Mouse (Mus musculus): Measurements from ENCODE around the gene Frmd5.

Gene Frmd5

DNA sequence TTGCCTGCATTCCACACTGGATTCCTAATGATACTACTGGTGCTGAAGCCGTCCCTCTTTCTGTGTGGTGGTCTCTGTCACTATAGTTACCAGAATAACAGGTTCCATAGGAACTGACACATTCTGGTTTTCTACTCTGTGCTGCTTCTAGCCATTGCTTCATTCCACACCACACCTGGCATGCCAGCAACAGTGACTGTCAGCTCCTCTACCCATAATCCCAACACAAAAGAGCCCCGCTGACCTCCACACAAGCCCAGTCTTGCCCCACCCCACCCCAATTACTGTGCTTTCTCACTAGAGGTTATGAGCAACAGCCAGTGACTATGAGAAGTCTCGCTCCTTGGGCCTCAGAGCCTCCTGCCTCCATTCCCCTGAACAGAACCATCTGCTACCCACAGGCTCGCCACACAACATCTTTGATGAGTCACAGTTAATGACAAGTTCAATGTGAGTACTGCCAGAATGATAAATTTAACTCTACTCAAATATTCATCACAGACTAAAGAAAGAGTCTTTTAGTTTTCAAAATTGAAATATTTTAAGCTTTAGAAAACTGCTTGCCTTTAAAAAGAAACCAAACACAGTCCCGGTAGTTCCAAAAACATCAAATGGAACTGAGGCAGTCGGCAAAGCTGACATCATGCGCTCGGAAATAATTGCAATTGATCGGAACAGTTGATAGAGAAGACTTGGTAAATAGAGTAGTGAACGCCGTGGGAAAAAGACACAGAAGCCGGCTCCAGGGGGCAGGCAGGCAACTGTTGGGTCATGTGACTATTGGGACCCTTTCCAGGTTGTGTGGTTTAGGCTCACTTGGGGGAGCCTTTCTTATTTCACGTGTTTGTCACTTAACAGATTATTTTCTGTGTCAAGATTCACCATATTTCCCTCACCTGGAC, 185.4 kb downstream of the Frmd5 start:
- in situ Hi-C loops (cut with MboI, MseI), result no loop called here

DNA sequence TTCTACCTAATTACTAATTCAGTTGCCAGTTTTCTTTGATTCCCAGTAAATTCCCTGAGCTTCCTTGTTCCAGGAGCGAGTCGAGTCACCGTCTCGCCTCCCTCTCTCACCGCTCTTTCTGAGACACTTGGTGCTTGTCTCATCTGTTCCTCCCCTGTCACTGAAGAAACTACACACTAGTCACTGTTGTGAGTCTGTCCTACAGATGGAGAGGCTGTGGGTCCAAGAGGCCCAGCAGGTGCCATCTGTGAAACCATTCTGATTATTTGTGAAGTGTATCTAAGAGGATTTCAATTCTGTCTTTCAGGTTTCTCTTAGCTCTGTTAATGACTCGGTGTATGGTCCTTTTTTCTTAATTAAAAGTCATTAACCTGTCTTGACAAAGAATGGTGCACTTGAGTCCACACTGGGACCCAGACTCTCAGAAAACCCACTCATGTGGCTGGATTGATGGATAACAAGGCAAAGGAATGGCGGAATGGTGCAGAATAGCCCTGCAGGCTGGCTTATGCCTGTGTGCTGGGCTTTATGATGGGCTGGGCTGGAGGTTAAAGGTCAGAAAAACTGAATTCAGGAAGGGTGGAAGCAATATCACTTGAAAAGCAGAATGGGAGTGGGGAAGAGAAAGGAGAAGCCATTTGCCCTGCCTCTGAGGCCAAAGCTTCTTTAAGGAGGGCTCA, 186.2 kb downstream of the Frmd5 start:
- in situ Hi-C loops (cut with MboI, MseI), result no loop called here

GRCm38 (mm10) chr2:121615199-121615559, 191.7 kb downstream of the Frmd5 start:
- in situ Hi-C loops (cut with MboI, MseI), result no loop called here

DNA sequence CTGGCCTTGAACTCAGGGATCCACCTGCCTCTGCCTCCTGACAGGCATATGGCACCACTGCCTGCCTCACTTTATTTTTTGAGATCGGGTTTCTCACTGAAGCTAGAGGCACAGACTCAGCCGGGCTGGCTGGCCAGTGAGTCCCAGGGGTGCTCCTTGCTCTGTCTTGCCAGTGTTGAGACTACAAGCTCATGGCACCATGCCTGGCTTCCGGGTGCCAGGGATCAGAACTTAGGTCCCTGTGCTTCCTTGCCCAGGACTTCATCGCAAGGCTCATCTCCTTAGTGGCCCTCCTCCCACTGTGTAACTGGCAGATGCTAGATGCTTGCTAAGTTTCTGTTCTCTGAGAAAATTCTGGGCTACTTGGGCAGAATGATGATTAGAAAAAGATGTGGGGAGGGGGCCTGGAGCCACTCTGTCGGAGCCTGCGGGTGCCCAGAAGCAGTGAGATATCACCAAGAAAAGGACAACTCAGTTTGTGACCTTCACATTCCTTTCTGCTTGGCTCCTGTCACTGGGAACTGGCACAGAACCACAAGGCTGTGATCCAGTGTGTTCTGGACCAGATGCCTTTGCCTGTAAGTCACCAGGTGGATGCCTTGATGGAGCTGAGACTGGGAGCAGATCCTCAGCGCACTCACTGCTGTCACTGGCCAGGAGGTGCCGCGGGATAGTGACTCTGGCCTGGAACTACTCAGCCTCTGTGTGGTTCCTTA, 192.2 kb downstream of the Frmd5 start:
- in situ Hi-C loops (cut with MboI, MseI), result no loop called here

- in situ Hi-C loops (cut with MboI, MseI), result no loop called here
Observed at GRCm38 (mm10) chr2:121612112-121612511, 194.8 kb downstream of the Frmd5 start.

DNA sequence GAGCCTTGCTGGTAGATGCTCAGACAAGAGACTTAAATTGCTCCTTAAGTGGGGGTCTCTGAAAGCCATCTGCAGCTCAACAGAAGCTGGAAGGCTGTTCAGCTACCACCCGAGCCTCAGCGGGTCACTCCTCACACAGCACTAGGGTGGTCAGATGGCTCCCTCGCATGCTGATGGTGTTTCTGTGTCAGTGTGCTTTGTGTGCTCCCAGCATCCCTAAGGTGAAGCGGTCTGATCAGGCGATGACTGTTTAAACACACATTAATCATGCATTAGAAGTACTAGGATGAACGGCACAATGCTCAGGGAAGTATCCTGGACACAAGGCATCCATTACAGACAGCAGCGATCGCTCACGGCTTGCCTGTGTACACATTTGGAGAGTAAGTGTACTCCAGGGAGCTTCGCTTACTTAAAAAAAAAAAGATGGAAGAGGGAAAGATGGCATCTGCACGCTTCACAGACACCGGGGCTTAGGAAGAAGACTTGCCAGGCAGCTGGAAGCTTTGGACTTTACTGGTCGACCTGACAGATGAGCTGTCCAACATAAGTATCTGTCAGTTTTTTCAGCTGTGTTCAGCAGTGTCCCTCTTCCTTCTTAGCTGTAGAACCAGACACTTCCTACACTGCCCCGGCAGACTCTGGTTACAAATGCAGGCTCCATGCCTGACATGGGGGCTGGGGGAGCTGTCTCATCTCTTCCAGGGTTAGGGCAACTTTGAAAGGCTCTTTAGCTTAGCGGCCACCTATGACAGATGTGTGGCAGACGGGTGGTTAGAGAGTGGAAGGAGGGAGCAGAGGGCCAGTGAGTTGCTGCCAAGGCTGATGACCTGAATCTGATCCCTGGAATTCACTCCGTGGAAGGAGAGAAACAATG, 196.6 kb downstream of the Frmd5 start:
- in situ Hi-C loops (cut with MboI, MseI), result no loop called here

GRCm38 (mm10) chr2:121609141-121609724, 197.7 kb downstream of the Frmd5 start:
- in situ Hi-C loops (cut with MboI, MseI), result no loop called here

DNA sequence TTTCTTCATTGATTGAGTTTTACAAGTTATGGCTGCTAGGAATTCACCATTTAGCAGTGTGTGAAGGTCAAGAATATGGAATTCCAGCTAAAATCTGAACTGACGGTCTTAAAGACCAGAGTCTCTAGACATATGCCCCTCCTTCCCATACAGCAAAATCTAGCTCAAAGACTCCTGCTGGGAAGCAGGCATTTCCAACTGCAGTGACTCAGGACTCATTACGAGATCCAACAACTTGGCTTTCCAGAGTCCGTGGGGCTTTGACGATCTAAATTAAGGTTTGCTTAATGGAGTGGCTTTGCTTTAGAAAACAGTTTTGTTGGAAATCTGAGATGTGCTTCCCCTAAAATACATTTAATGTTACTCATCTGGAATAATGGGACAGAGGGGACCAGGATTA, 204.5 kb downstream of the Frmd5 start:
- in situ Hi-C loops (cut with MboI, MseI), result no loop called here

GRCm38 (mm10) chr2:121601543-121601942, 205.3 kb downstream of the Frmd5 start:
- in situ Hi-C loops (cut with MboI, MseI), result no loop called here

DNA sequence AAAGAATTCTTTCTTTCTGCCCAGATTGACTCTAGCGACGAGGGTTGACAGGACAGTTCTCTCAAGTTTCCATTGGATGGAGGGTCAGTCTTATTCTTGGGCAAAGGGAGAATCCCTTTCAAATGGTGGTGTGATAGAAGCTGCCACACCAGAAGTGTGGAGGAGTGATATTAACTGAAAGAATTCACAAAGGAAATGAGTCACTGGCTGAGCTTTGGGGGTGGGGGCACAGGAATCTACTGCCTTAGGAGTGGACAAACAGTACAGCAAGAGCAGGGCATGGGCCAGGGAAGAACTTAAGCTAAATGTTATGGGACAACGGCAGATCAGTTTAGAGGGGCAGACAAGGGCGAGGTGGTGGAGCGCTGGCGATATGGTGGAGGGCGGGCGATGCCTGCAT, 206.2 kb downstream of the Frmd5 start:
- in situ Hi-C loops (cut with MboI, MseI), result no loop called here

DNA sequence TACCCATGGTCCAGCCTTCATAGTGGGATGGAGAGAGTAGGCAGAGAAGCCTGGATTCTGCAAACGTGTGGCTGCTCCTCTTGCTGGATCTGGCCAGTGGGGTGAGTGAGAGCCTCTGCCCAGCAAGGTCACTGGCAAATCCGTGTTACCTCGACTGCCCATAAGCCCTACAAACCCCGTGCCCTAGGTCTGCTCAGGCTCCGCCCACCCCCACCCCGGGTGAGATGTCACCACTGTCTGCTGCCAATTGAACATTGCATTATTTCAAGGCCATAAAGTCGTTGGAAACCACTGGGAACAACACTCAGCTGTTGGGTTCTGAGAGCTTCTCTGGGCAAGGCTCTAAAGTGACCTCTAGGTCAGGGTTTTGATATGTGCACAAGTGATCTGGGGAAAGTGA, 208.6 kb downstream of the Frmd5 start:
- in situ Hi-C loops (cut with MboI, MseI), result no loop called here

GRCm38 (mm10) chr2:121596621-121597020, 210.3 kb downstream of the Frmd5 start:
- in situ Hi-C loops (cut with MboI, MseI), result no loop called here

DNA sequence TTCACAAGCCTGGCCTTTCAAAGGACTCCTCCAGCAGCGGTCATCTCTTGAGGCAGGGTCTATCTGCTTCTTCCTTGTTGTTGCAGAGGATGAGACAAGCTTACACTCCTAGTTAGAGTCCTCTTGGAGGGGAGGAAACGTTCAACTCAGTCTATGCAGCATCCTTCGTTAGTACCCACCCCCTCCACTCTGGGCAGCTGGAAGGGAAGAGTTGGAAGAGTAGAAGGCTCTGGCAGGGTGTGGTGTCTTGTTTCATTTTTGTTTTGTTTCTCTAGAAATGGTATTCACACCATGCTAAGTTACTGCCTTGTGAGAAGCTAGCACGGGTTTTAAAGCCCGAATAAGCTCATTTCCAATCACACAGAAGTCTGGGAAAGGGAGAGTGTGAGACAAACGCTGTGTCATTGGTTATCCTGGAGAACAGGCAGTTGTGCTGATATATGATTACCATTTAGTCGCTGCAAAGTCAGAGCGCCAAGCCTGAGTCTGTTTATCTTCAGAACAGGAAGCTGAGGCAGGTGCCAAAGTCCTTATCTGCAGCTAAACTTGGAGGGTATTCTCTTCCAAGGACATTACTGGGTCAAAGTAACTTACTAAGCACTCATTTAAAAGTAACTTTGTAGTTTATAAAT, 212.1 kb downstream of the Frmd5 start:
- in situ Hi-C loops (cut with MboI, MseI), result no loop called here

DNA sequence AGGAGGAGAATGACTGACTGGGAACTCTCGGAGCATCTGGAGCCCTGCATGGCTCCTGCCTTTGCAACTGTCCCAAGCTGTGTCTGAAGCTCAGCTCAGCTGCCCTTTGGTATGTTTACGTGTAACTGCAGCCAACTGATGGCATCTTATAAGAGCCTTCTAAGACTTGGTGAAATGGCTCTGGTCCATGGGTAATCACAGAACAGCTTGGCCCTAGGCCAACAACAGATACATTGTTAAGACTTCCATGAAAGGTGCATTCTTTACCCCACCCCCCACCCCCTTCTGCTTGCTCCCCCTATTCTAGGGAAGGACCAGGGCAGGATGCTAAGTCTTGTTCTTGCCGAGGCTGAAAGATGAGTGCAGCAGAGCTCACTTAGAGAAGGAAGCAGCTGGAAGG, 212.8 kb downstream of the Frmd5 start:
- in situ Hi-C loops (cut with MboI, MseI), result no loop called here

- in situ Hi-C loops (cut with MboI, MseI), result no loop called here
Observed at GRCm38 (mm10) chr2:121588309-121588694, 218.6 kb downstream of the Frmd5 start.

- in situ Hi-C loops (cut with MboI, MseI), result no loop called here
Observed at GRCm38 (mm10) chr2:121587523-121588308, 219.2 kb downstream of the Frmd5 start.

DNA sequence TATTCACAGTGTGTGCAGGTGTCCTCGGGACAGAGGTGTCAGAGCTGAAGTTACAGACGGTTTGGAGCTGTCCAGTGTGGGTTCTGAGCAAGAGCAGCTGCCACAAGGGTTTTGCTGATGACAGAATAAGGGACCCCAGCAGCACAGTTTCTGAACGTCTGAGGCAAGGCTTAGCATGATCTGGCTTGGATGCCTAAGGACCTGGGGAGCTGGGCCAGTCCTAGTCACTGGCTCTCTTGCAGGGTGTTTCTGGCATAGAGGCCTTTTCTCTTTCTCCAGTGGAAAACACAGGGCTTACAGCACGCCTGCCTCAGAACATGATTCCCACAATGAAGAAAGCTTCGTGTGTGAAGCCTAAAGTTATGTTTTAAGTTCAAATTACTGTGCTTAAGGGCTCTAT, 222.2 kb downstream of the Frmd5 start:
- in situ Hi-C loops (cut with MboI, MseI), result no loop called here

DNA sequence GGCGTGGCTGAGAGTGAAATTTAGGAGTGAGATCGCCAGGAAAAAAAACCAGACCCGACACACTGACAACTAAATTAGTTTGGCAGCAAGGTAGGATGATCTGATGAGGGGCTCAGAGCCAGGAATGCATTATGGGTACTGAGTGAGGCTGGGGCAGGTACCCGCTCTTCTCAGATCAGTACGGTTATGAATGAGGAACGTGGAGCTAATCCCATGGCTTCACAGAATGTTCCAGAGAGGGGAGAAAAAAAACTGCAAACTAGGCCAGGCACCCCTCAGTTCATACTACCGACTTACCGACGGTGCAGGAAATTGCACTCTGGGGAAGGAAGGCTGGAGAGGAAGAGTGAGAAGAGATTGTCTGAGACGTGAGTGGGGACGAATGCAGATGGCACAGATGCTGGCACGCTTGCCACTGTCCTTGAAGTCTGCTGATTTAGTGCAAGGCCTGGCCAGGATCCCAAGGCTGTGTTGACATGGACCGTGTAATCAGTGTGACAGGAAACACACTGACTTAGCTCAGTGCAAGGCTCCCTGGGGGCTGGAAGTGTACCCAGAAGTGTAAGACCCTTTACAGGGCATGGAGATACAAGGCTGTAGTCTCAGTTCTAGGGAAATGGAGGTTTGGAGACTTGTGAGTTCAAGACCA, 223.3 kb downstream of the Frmd5 start:
- in situ Hi-C loops (cut with MboI, MseI), result no loop called here

DNA sequence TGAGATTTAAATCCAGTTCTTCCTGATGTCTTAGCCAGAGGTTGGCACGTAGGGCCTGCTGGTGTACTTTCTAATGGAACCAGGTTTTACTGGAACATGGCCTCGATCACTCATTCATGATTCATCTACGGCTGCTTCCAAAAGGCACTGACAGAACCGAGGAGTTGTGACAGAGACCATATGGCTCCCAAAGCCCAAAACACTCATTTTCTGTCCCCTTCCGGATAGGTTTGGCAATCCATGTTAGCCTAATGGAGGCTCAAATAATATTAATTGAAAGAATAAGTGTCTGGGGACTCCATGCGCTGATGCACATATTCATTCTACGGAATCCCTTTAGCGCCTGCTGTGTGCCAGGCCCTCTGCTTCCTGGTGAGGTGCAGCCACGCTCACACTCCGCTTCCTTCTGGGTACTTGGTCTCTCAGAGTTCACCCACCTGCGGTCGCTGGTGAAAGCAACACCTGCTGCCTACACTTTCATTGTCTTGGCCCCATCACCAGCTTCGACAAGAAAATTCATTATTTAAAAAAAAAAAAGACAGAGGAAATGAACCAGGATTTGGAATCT, 224.0 kb downstream of the Frmd5 start:
- in situ Hi-C loops (cut with MboI, MseI), result no loop called here
